Mouse (Mus musculus): Measurements from ENCODE around the gene Golga1. TPM values are rescaled to one million over a fixed set of nuclear protein-coding genes. Genes with fewer than 3 reads are reported as not detected.

The Golga1 gene
- total and polyA plus RNA-seq, 3 experiments, result 1.9 to 29.4 (median 26.7) TPM

GRCm38 (mm10) chr2:38999381-38999780 lies 66.0 kb downstream of the Golga1 start:
- Histone ChIP-seq H3K27me3 (ENCODE audit: insufficient read depth, low read length) (no peaks in the 10 kb centered on the region), H3K36me3 (replicated peaks) (peaks cover 55% of the 10 kb centered on the region), H3K9me3 (replicated peaks) (no peaks in the 10 kb centered on the region), H3K4me1 (ENCODE audit: insufficient read depth, low read depth, low read length) (peaks cover 69% of the 10 kb centered on the region), H3K4me3 (ENCODE audit: low read depth, low read length) (no peak overlapping the region)
- no peak for DNase-seq (ENCODE audit: low spot score)
- TF ChIP-seq CTCF (IDR thresholded peaks at IDR 0.05; ENCODE audit: low read depth, low read length) (no peak), POLR2AphosphoS5 (IDR thresholded peaks at IDR 0.05; ENCODE audit: insufficient replicate concordance, low read depth, low read length) (0 out of 2 replicates have a peak, but pooled peaks have one; percentile 20)
- ATAC-seq (ENCODE audit: extremely low read depth, insufficient number of reproducible peaks, low FRiP score, poor library complexity, severe bottlenecking), result no peak

DNA sequence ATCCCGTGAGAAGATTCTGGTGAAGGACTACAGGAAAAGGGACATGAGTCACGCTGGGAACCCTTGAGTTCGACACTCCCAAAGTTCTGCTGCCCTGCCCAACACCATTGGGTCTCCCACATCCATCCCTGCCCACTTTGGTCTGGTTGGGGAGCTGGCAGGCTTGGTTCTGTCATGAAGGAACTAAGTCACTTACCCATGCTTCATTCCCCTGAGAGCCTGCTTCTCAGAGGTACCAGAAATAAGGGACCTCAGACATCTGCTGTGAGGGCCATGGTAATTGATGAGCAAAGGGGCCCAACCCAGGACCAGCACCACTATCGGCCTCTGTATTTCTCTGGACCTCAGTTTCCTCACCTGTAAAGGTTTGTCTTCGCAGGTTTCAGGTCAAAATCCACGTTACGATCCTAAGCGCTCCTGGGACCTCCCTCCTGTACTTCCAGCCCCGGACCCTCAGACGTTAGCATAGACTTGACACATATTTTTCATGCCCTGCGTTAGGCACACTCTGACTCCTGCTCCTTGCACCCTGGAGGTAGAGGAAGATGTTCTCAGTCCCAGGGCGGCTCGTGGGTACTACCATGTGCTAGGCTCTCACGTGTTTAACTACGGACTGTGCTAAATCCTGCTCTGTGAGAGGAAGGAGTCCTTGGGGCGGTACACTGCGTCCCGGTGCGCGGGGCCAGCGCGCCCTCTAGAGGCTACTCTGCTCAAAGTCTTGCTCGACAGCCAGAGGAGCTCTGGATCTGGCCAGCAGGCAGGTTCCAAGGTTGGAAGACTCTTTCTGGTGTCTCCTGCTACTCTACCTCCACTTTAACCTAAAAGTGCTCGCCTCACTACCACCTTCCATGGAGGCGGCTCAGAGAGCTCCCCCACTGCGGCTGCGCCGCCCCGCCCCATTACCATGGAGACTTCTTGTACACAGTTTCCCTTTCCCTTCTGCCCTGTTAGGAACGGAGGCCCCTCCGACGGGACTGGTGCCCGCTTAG lies 67.7 kb downstream of the Golga1 start, which contains the start of gene Wdr38:
TSS of gene Wdr38 (plus strand) at position 91 of the 989 bp plus-strand sequence.
- peaks cover 37% of the 10 kb centered on the region for H3K36me3 ChIP-seq (replicated peaks)
- peak; percentile 82 for ATAC-seq (ENCODE audit: extremely low read depth, insufficient number of reproducible peaks, low FRiP score, poor library complexity, severe bottlenecking)
- H3K27me3 ChIP-seq (ENCODE audit: insufficient read depth, low read length), result no peaks in the 10 kb centered on the region
- no peaks in the 10 kb centered on the region for H3K9me3 ChIP-seq (replicated peaks)
- peak; percentile 73 for TF ChIP-seq CTCF (IDR thresholded peaks at IDR 0.05; ENCODE audit: low read depth, low read length)
- TF ChIP-seq GATA1 (IDR thresholded peaks at IDR 0.05; ENCODE audit: borderline replicate concordance, low read length), result no peak
- peaks cover 57% of the 10 kb centered on the region for H3K4me1 ChIP-seq (ENCODE audit: insufficient read depth, low read depth, low read length)
- peak; percentile 85 for DNase-seq (ENCODE audit: low spot score)
- H3K4me3 ChIP-seq (ENCODE audit: low read depth, low read length), result peak within 1 kb of the TSS; percentile 68

DNA sequence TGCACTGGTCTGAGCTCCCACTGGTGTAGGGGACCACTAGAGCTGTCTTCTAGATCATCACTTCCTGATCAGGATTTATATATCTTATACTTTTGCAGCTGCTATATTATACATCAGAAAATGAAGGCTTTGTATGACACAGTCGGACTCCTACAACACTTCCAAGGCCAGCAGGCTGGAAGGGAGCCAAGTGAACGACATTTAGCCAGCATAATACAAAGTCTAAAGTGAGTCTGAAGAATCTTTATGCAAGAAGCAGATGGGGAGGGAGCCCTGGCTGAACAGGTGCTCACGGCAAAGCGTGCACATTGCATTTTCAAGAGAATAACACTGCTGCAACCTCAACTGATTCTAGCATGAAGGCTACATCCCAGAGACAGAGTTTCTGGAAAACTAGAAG lies 72.9 kb downstream of the Golga1 start:
- no peak for TF ChIP-seq CTCF (IDR thresholded peaks at IDR 0.05; ENCODE audit: low read depth, low read length)
- no peak for TF ChIP-seq GATA2 (IDR thresholded peaks at IDR 0.05; ENCODE audit: borderline replicate concordance, low read depth, low read length)
- TF ChIP-seq TAL1 (conservative IDR thresholded peaks at IDR 0.05; ENCODE audit: low read depth, low read length), result no peak
- TF ChIP-seq GATA1 (IDR thresholded peaks at IDR 0.05; ENCODE audit: borderline replicate concordance, low read length), result no peak
- no peak for TF ChIP-seq POLR2AphosphoS5 (IDR thresholded peaks at IDR 0.05; ENCODE audit: insufficient replicate concordance, low read depth, low read length)
- Histone ChIP-seq H3K36me3 (replicated peaks) (no peaks in the 10 kb centered on the region), H3K27me3 (ENCODE audit: insufficient read depth, low read length) (peaks cover 17% of the 10 kb centered on the region), H3K4me3 (ENCODE audit: low read depth, low read length) (no peak overlapping the region), H3K4me1 (ENCODE audit: insufficient read depth, low read depth, low read length) (peaks cover 21% of the 10 kb centered on the region), H3K9me3 (replicated peaks) (no peaks in the 10 kb centered on the region)
- DNase-seq (ENCODE audit: low spot score) (no peak), ATAC-seq (ENCODE audit: extremely low read depth, insufficient number of reproducible peaks, low FRiP score, poor library complexity, severe bottlenecking) (no peak)

DNA sequence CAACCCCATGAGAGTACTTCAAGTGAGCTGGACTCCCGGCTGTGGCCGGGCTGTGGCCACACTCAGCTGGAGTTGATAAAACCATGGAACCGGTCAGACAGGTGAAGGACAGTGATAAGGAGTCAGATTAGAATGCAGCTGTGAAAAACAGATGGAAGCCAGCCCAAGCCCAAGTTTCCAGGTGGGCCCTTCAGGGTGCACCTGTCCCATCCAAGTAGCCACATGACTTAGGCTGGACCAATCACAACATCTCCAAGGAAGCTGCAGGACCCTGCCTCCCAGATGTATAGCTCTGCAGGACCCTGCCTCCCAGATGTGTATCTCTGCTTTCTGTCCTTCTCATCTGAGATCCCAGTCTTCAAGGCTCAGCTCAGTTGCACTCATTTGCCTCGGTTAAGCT lies 73.3 kb downstream of the Golga1 start:
- Histone ChIP-seq H3K36me3 (replicated peaks) (no peaks in the 10 kb centered on the region), H3K4me3 (ENCODE audit: low read depth, low read length) (no peak overlapping the region), H3K27me3 (ENCODE audit: insufficient read depth, low read length) (peaks cover 17% of the 10 kb centered on the region), H3K4me1 (ENCODE audit: insufficient read depth, low read depth, low read length) (peaks cover 16% of the 10 kb centered on the region), H3K9me3 (replicated peaks) (no peaks in the 10 kb centered on the region)
- ATAC-seq (ENCODE audit: extremely low read depth, insufficient number of reproducible peaks, low FRiP score, poor library complexity, severe bottlenecking) (no peak), DNase-seq (ENCODE audit: low spot score) (no peak)
- TF ChIP-seq GATA1 (IDR thresholded peaks at IDR 0.05; ENCODE audit: borderline replicate concordance, low read length) (no peak), CTCF (IDR thresholded peaks at IDR 0.05; ENCODE audit: low read depth, low read length) (no peak), GATA2 (IDR thresholded peaks at IDR 0.05; ENCODE audit: borderline replicate concordance, low read depth, low read length) (no peak), TAL1 (conservative IDR thresholded peaks at IDR 0.05; ENCODE audit: low read depth, low read length) (no peak), POLR2AphosphoS5 (IDR thresholded peaks at IDR 0.05; ENCODE audit: insufficient replicate concordance, low read depth, low read length) (no peak)

DNA sequence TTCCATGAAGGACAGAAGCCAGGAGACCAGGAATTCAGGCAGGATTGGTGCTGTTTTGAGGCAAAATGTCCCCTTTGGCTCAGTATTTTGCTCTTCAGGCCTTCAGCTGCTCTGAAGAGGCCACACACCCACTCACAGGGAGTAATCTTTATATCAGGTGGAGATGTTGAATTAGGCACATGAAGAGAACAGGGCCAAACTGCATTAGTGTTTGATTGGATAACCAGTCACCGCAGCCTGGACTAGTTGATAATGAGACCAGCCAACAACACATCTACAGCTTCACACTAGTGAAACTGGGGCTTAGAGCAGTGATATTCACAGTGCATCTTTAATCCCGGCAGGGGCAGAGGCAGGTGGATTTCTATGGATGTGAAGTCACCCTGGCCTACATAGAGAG lies 76.4 kb downstream of the Golga1 start:
- no peak for TF ChIP-seq GATA2 (IDR thresholded peaks at IDR 0.05; ENCODE audit: borderline replicate concordance, low read depth, low read length)
- no peak for TF ChIP-seq CTCF (IDR thresholded peaks at IDR 0.05; ENCODE audit: low read depth, low read length)
- H3K9me3 ChIP-seq (replicated peaks), result peaks cover 3% of the 10 kb centered on the region
- peaks cover 12% of the 10 kb centered on the region for H3K4me1 ChIP-seq (ENCODE audit: insufficient read depth, low read depth, low read length)
- ATAC-seq (ENCODE audit: extremely low read depth, insufficient number of reproducible peaks, low FRiP score, poor library complexity, severe bottlenecking) (no peak), DNase-seq (ENCODE audit: low spot score) (no peak)
- no peak overlapping the region for H3K4me3 ChIP-seq (ENCODE audit: low read depth, low read length)
- no peaks in the 10 kb centered on the region for H3K36me3 ChIP-seq (replicated peaks)
- H3K27me3 ChIP-seq (ENCODE audit: insufficient read depth, low read length), result peaks cover 23% of the 10 kb centered on the region

DNA sequence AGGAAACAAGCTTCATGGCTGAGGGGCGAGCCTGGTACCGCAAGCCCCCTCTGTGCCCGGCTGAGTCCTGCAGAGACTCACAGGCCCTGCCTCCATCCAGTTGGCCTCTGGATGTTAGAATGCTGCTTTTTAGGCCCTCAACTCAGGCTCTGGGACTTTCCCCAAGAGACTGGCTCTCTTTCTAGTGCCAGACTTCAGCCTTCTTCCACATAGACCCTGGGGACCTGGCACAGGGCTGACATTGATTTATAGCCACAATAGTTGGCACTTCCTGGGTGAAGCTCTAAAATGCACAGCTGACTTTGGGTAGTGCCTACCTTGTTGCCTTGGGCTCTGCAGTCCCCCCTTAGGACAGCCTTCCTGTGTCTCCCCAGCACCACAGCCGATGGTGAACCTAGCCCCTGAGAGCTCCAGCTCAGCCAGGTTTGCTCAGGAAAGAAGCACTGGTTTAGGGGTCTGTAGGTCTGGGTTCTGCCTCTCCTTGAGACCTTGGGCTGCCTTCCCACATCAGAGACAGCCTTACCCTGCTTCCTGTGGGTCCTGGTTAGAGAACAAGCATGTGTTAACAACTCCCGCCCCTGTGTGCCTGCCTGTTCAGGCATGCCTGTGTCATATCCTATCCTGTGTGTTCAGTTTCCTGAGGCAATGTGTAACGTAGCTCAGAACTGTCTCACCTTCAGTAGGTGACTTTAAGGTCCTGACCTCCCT lies 77.4 kb downstream of the Golga1 start:
- Histone ChIP-seq H3K4me3 (ENCODE audit: low read depth, low read length) (no peak overlapping the region), H3K27me3 (ENCODE audit: insufficient read depth, low read length) (peaks cover 25% of the 10 kb centered on the region), H3K4me1 (ENCODE audit: insufficient read depth, low read depth, low read length) (peaks cover 12% of the 10 kb centered on the region), H3K9me3 (replicated peaks) (peaks cover 9% of the 10 kb centered on the region), H3K36me3 (replicated peaks) (no peaks in the 10 kb centered on the region)
- TF ChIP-seq CTCF (IDR thresholded peaks at IDR 0.05; ENCODE audit: low read depth, low read length) (no peak), GATA2 (IDR thresholded peaks at IDR 0.05; ENCODE audit: borderline replicate concordance, low read depth, low read length) (no peak), POLR2AphosphoS5 (IDR thresholded peaks at IDR 0.05; ENCODE audit: insufficient replicate concordance, low read depth, low read length) (no peak)
- ATAC-seq (ENCODE audit: extremely low read depth, insufficient number of reproducible peaks, low FRiP score, poor library complexity, severe bottlenecking) (no peak), DNase-seq (ENCODE audit: low spot score) (no peak)

Data from G1E (cell line).